Mouse (Mus musculus) liver, embryonic 14.5 days (tissue): ENCODE results near the gene Creb3l2.

Source experiments
- CTCF ChIP-seq: IDR thresholded peaks from 2 replicates; pipeline ENCODE4 v1.5.1; 2016; ENCODE audit warnings: antibody characterized with exemption, low read depth, control low read depth
- EP300 ChIP-seq: IDR thresholded peaks from 2 replicates; pipeline ENCODE4 v1.6.1; 2016; ENCODE audit warnings: antibody characterized with exemption, low read depth

- TF ChIP-seq CTCF (no peak), EP300 (no peak)
Measured at GRCm38 (mm10) chr6:37438510-37438909, 3.4 kb downstream of the Creb3l2 start.
